Mouse (Mus musculus) G1E (cell line): ENCODE measurements around the gene Osbp. TPM values are rescaled to one million over a fixed set of nuclear protein-coding genes. Genes with fewer than 3 reads are reported as not detected.
"Not testable (repeated sequence)": the region's sequence is repeated elsewhere in the genome, so short reads cannot be mapped to it uniquely, and the experiment has no call there.

ENCODE experiments used
- ATAC-seq: 2 replicates; pipeline ENCODE4 v1.8.0; 2016; ENCODE audit warnings: mild to moderate bottlenecking; ENCODE audit not compliant: insufficient number of reproducible peaks, poor library complexity, low FRiP score, severe bottlenecking; ENCODE audit errors: extremely low read depth
- DNase-seq: peaks from one replicate; pipeline ENCODE4 v3.0.0; 2012; ENCODE audit warnings: low spot score
- H3K27me3 ChIP-seq: 2 replicates; pipeline ENCODE4 v1.6.1; 2012; ENCODE audit warnings: mild to moderate bottlenecking, low read length, inconsistent platforms; ENCODE audit not compliant: insufficient read depth
- H3K36me3 ChIP-seq: replicated peaks from 2 replicates; pipeline ENCODE3; 2012; ENCODE audit warnings: mild to moderate bottlenecking, inconsistent platforms
- H3K4me1 ChIP-seq: 2 replicates; pipeline ENCODE4 v1.6.1; 2012; ENCODE audit warnings: low read depth, low read length, inconsistent platforms, mixed read lengths; ENCODE audit not compliant: insufficient read depth
- H3K4me3 ChIP-seq: 2 replicates; pipeline ENCODE4 v1.5.1; 2012; ENCODE audit warnings: low read depth, mild to moderate bottlenecking, inconsistent platforms, low read length, moderate library complexity, mixed read lengths
- H3K9me3 ChIP-seq: replicated peaks from 2 replicates; pipeline ENCODE4 v1.6.1; 2012; ENCODE audit warnings: inconsistent platforms
- CTCF ChIP-seq: IDR thresholded peaks from 2 replicates; pipeline ENCODE4 v1.5.1; 2012; ENCODE audit warnings: low read depth, low read length, inconsistent platforms, mixed read lengths
- GATA1 ChIP-seq: IDR thresholded peaks from 2 replicates; pipeline ENCODE4 v1.6.1; 2012; ENCODE audit warnings: borderline replicate concordance, low read length, inconsistent platforms, mixed read lengths
- GATA2 ChIP-seq: IDR thresholded peaks from 2 replicates; pipeline ENCODE4 v1.6.1; 2012; ENCODE audit warnings: low read depth, low read length, inconsistent platforms, borderline replicate concordance
- POLR2AphosphoS5 ChIP-seq: IDR thresholded peaks from 2 replicates; pipeline ENCODE4 v1.6.1; 2012; ENCODE audit warnings: low read depth, low read length, inconsistent platforms; ENCODE audit not compliant: insufficient replicate concordance
- TAL1 ChIP-seq: conservative IDR thresholded peaks from 2 replicates; pipeline ENCODE4 v1.6.1; 2012; ENCODE audit warnings: low read depth, low read length, inconsistent platforms, mixed read lengths
- polyA plus RNA-seq: library from polyadenylated mRNA; stranded (reverse); fragments of >175 nt; gene quantifications from 2 replicates; pipeline ENCODE4 v1.2.3, GENCODE M21; 2012
- total RNA-seq, 2 experiments: library from RNA; stranded (forward) in 1 of 2; stranded (reverse) in 1 of 2; fragments of 200-1000 nt in 1 of 2; fragments of >200 nt in 1 of 2; fragmentation: Nextera tagmentation in 1 of 2; gene quantifications; 2 replicates each; pipeline ENCODE4 v1.2.3; 2014 to 2017

Osbp gene
- total RNA-seq (2014; fragmentation: Nextera tagmentation) (44.8 and 50.4 TPM in 2 replicates), total RNA-seq (2017) (28.9 and 32.1 TPM in 2 replicates), polyA plus RNA-seq (10.2 and 12.2 TPM in 2 replicates)

DNA sequence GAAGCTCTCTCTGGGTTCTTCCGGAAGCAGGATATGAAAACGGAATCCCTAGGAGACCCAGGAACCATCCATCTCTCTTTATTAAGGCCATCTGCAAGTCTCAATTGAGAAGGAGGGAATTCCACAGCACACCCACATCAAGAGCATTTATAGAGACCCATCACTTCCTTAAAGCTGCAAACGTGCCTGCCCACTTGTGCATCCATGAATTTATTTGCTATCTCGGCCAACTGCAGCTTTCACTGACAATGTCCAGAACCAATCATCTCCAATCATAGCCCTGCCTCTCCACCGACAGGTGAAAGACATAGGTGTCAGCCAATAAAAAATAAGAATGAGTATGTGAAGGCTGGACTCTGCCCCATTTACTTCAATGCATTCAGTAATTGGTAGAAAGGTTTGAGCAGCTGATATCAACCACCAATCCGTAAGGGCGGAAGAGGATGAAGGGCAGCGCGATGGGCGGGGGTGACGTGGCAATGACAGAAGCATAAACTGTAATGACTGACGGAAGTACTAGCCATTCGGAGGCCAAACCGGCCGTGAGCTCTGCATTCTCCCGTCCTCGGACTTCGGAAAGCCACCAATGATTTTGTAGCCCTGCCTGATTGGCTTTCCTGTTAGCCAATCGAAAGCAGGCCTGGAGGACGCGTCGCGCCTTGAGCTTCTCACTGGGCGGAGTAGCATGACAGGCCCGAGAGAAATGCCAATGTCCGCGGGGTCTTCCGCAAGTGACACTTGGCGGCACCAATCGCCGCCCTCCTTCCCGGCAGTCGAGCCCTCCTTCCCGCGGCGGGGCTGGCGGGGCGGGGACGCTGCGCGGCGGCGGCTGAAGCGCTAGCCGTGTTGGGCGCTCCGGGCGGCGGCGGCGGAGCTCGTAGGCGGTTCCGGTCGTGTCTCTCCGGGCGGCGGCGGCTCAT, at the start of gene Osbp:
Osbp (plus strand) TSS at position 919 of the 920 bp plus-strand sequence.
- no peaks in the 10 kb centered on the region for H3K9me3 ChIP-seq
- peaks cover 23% of the 10 kb centered on the region for H3K36me3 ChIP-seq
- H3K4me1 ChIP-seq: peaks cover 26% of the 10 kb centered on the region
- ATAC-seq: peak; percentile 93
- DNase-seq: peak; percentile 98
- TF ChIP-seq GATA1: no peak
- H3K27me3 ChIP-seq: peaks cover 5% of the 10 kb centered on the region; the same call in 1 of the 2 replicates
- H3K4me3 ChIP-seq: peak within 1 kb of the TSS; percentile 92

DNA sequence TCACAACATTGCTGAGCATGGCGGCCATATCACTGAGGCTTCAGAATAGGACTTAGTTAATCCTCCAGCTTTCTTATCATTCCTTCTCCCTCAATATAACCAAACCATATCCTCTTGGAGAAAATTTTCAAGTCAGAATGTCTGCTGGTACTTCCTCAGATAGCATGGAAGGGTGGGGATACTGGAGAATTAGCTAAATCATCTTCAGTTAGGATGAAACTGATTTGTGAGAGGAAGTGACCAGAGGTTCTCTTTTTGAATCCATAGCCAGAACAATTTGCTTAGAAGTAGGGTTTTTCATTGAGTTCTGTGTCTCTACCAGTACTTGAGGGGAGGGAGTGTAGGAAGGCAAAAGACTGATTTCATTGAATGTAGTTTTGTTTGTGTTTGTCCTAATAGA, 43.7 kb upstream of the Osbp start:
- peaks cover 71% of the 10 kb centered on the region for H3K36me3 ChIP-seq
- ATAC-seq: no peak
- H3K4me3 ChIP-seq: no peak overlapping the region

DNA sequence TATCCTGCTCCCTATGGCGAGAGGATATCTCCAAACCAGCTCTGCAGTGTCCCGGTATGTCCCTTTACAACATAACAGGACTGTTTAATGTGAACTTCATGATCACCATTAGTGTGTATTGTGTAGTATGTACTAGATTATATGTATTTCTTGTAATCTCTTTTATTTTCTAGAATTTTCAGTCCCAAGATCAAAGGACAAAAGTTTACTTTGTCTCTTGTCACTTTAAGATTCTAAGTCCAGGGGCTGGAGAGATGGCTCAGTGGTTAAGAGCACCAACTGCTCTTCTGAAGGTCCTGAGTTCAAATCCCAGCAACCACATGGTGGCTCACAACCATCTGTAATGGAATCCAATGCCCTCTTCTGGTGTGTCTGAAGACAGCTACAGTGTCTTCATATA, 43.2 kb upstream of the Osbp start:
- H3K4me3 ChIP-seq, H3K4me1 ChIP-seq, ATAC-seq, DNase-seq, H3K9me3 ChIP-seq, H3K27me3 ChIP-seq: not testable (repeated sequence)
- peaks cover 68% of the 10 kb centered on the region for H3K36me3 ChIP-seq

More for the DNA sequence above, 43.7 kb upstream of the Osbp start:
- Histone ChIP-seq H3K9me3 (no peaks in the 10 kb centered on the region), H3K27me3 (no peaks in the 10 kb centered on the region), H3K4me1 (peaks cover 9% of the 10 kb centered on the region; the same call in 1 of the 2 replicates)
- no peak for DNase-seq
- no peak for TF ChIP-seq TAL1
- no peak for TF ChIP-seq POLR2AphosphoS5
- no peak for TF ChIP-seq GATA1
- TF ChIP-seq CTCF: no peak
- no peak for TF ChIP-seq GATA2

DNA sequence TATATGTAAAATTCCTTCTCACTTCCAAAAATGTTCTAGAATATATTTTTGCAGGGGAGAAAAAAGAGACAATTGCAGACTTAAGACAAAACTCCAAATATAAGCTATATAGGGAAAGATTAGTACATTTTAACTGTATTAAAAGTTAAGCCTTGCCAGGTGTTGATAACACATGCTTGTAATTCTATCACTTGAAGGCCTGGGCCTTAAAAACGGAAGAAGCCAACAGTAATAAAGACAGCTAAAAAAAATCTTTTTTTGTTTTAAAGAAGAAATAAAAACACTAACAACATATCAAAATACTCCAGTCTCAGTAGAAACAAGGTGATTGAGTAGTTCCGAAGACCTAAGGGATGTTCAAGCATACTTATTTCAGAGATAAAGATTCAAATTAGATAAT, 39.4 kb upstream of the Osbp start:
- TF ChIP-seq GATA2 (no peak), TAL1 (no peak), CTCF (no peak), GATA1 (no peak), POLR2AphosphoS5 (no peak)
- Histone ChIP-seq H3K9me3 (no peaks in the 10 kb centered on the region), H3K36me3 (peaks cover 69% of the 10 kb centered on the region), H3K4me1 (peaks cover 17% of the 10 kb centered on the region; the same call in 1 of the 2 replicates), H3K4me3 (no peak overlapping the region), H3K27me3 (no peaks in the 10 kb centered on the region)
- no peak for DNase-seq
- no peak for ATAC-seq

DNA sequence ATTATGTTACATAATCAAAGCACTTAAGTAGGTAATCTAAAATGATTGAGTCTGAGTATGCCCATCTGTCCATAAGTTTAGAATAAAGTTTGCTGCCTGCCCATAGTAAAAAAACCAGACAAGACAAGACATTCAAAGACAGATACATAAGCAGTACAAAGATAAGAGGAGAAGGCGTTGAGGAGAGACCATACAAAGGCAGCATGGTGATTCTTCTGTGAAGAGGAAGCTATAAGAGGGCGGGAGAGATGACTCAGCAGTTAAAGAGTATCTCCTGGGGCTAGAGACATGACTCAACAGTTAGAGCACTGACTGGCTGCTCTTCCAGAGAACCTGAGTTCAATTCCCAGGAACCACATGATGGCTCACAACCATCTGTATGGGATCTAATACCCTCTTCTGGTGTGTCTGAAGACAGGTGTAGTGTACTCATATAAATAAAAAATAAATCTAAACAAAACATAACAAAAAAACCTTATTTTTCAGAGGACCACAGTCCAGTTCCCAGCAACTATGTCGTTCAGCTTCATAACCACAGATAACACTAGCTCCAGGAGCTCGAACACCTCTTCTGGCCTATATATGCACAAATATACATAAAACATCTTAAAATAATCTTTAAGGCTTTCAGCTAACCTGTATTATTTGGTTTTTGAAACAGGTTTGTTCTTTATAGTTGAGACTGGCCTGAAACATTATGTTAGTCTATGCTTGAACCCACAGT, 37.6 kb upstream of the Osbp start:
- H3K36me3 ChIP-seq: peaks cover 71% of the 10 kb centered on the region
- DNase-seq: peak; percentile 68
- peak; percentile 95 for ATAC-seq
- no peaks in the 10 kb centered on the region for H3K9me3 ChIP-seq
- no peak overlapping the region for H3K4me3 ChIP-seq
- TF ChIP-seq GATA2 (no peak), POLR2AphosphoS5 (no peak), TAL1 (peak; percentile 22; the same call in 1 of the 2 replicates)
- H3K27me3 ChIP-seq: no peaks in the 10 kb centered on the region
- peaks cover 17% of the 10 kb centered on the region; the same call in 1 of the 2 replicates for H3K4me1 ChIP-seq

DNA sequence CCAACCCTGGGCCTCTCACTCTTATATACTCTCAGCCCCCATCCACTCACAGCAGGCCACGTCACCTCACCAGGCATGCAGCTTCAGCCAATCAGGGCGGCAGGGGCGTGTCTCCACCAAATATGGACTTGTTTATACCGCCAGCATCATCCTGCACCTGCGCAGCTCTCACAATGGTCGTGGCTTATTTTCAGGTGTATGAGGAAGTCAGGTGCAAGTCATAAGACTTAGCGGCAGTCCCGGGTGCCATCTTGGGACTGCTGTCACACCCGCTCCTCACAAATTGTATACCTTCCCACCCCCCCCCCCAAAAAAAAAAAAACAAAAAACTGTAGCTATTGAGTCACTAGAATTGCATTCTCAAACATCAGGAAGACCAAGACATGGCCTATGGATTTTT, 19.3 kb upstream of the Osbp start:
- not testable (repeated sequence) for DNase-seq, ATAC-seq, H3K9me3 ChIP-seq

More for the DNA sequence above, 19.3 kb upstream of the Osbp start:
- H3K4me1 ChIP-seq, H3K4me3 ChIP-seq, H3K27me3 ChIP-seq: not testable (repeated sequence)
- peaks cover 46% of the 10 kb centered on the region for H3K36me3 ChIP-seq
